Mouse (Mus musculus): ENCODE results near the gene Lactbl1.

GRCm38 (mm10) chr4:136672335-136673090, 50.1 kb downstream of the Lactbl1 start:
- TF ChIP-seq CTCF (conservative IDR thresholded peaks at IDR 0.05; ENCODE audit: insufficient read depth, insufficient read length, low read depth, low read length) (no peak), POLR2A (IDR thresholded peaks at IDR 0.05; ENCODE audit: low read depth, low read length) (no peak)
